Mouse (Mus musculus) lung, postnatal 0 days (tissue): ENCODE measurements around the gene Ctdsp2.

ENCODE experiments used
- CTCF ChIP-seq: IDR thresholded peaks from 2 replicates; pipeline ENCODE4 v1.5.1; 2016; ENCODE audit warnings: antibody characterized with exemption, mild to moderate bottlenecking
- EP300 ChIP-seq: IDR thresholded peaks from 2 replicates; pipeline ENCODE4 v1.6.1; 2016; ENCODE audit warnings: antibody characterized with exemption, mild to moderate bottlenecking, control low read depth

DNA sequence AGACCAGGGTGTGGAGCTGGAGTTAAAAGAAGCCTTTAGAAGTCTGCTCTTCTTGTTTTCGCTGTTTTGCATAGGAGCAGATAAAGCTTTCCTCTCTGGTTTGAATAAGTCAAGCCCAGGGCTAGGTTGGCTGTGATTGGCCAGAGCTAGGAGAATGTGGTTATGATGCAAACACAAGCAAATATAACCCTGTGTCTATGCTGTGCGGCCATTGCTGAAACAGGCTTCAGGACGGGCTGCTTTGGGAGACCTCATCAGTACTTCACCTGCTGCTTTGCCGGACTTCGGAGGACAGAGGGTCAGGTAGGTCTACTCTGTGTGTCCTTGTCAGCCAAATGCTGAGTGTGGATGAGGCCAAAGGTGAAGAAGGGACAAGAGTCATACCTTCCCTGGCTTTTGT lies 22.0 kb downstream of the Ctdsp2 start, which contains the start of gene Avil:
- TF ChIP-seq CTCF: no peak
- TF ChIP-seq EP300: no peak
